Mouse (Mus musculus) liver, embryonic 14.5 days (tissue): Measurements from ENCODE around the gene Tapbpl. TPM values are rescaled to one million over a fixed set of nuclear protein-coding genes. Genes with fewer than 3 reads are reported as not detected.

Experiments
- ATAC-seq: fragments of 200-750 bp; cut with Nextera tagmentation; 2 replicates; pipeline ENCODE4 v1.8.0; 2017; ENCODE audit warnings: moderate number of reproducible peaks, mild to moderate bottlenecking, moderate library complexity; ENCODE audit not compliant: insufficient read depth
- DNase-seq, 3 experiments: peaks; one replicate each; pipeline ENCODE4 v3.0.0-alpha.2; 2012 to 2013; ENCODE audit warnings: low read depth in 3 of 3, low spot score in 3 of 3
- H3K27ac ChIP-seq: fragments of 300-500 bp; sonication (generic); 2 replicates; pipeline ENCODE4 v1.5.1; 2014; ENCODE audit warnings: moderate library complexity, mild to moderate bottlenecking, control low read depth, inconsistent platforms
- H3K27me3 ChIP-seq: fragments of 300-500 bp; sonication (generic); 2 replicates; pipeline ENCODE4 v1.6.1; 2014; ENCODE audit warnings: mild to moderate bottlenecking, low read length, moderate library complexity; ENCODE audit not compliant: control insufficient read depth, insufficient read depth
- H3K36me3 ChIP-seq: fragments of 300-500 bp; sonication (generic); replicated peaks from 2 replicates; pipeline ENCODE4 v1.6.1; 2014; ENCODE audit warnings: low read depth; ENCODE audit not compliant: control insufficient read depth, insufficient read depth
- H3K4me1 ChIP-seq, 2 experiments: fragments of 200-500 bp in 1 of 2; fragments of 300-500 bp in 1 of 2; sonication (generic) in 1 of 2; replicated peaks; 2 replicates each; pipeline ENCODE4 v1.6.1; 2012 to 2014; ENCODE audit warnings: antibody characterized with exemption in 1 of 2, inconsistent platforms in 1 of 2, low read length in 1 of 2; ENCODE audit not compliant: control insufficient read depth in 2 of 2, insufficient read depth in 2 of 2
- H3K4me2 ChIP-seq: fragments of 300-500 bp; sonication (generic); 2 replicates; pipeline ENCODE4 v1.6.1; 2014; ENCODE audit warnings: low read depth, mild to moderate bottlenecking, control low read depth, moderate library complexity
- H3K4me3 ChIP-seq, 2 experiments: fragments of 200-500 bp in 1 of 2; fragments of 300-500 bp in 1 of 2; sonication (generic) in 1 of 2; 2 replicates each; pipeline ENCODE4 v1.5.1; 2012 to 2014; ENCODE audit warnings: low read depth in 2 of 2, low read length in 2 of 2, mild to moderate bottlenecking in 2 of 2, control low read depth in 1 of 2, inconsistent platforms in 1 of 2, moderate library complexity in 1 of 2; ENCODE audit not compliant: insufficient read depth in 1 of 2
- H3K9ac ChIP-seq: fragments of 300-500 bp; sonication (generic); replicated peaks from 2 replicates; pipeline ENCODE4 v1.6.1; 2014; ENCODE audit warnings: mild to moderate bottlenecking, control low read depth, moderate library complexity
- H3K9me3 ChIP-seq: fragments of 300-500 bp; sonication (generic); 2 replicates; pipeline ENCODE4 v1.6.1; 2016; ENCODE audit warnings: low read length, mixed read lengths; ENCODE audit not compliant: control insufficient read depth
- CTCF ChIP-seq: IDR thresholded peaks from 2 replicates; pipeline ENCODE4 v1.5.1; 2016; ENCODE audit warnings: antibody characterized with exemption, low read depth, control low read depth
- EP300 ChIP-seq: IDR thresholded peaks from 2 replicates; pipeline ENCODE4 v1.6.1; 2016; ENCODE audit warnings: antibody characterized with exemption, low read depth
- WGBS: fragments of 180-500 bp; shearing (Covaris S2); extraction: QIAGEN DNeasy Blood & Tissue Kit; methylation state at CpG from one replicate; pipeline ENCODE4 v1.1.7; 2014; ENCODE audit not compliant: insufficient replicate concordance; 5-methylcytosine and 5-hydroxymethylcytosine counted together
- polyA plus RNA-seq, 2 experiments: library from polyadenylated mRNA; depleted of rRNA in 1 of 2; stranded (reverse) in 1 of 2; unstranded in 1 of 2; fragments of >200 nt; fragmentation: Nextera tagmentation in 1 of 2; extraction: Ambion mirVana in 1 of 2; gene quantifications; 2 replicates each; pipeline versions ENCODE4 v1.2.1 to v1.2.3; 2012 to 2014

Tapbpl gene
- polyA plus RNA-seq (2012; rRNA removed) (4.2 and 5.0 TPM in 2 replicates), polyA plus RNA-seq (2014; fragmentation: Nextera tagmentation; extraction: Ambion mirVana) (4.1 and 4.2 TPM in 2 replicates)

GRCm38 (mm10) chr6:125231117-125232044 lies at the start of gene Tapbpl:
Gene Tapbpl (minus strand): TSS chr6:125231860.
- Histone ChIP-seq H3K27ac (peak within 1 kb of the TSS; percentile 73), H3K4me3 (peak within 1 kb of the TSS; percentile 67 to 96), H3K36me3 (no peaks in the 10 kb centered on the region), H3K9me3 (no peaks in the 10 kb centered on the region), H3K4me1 (peaks cover 7 to 8% of the 10 kb centered on the region in 2 experiments), H3K4me2 (peak within 1 kb of the TSS; percentile 67), H3K9ac (peak within 1 kb of the TSS; percentile 68), H3K27me3 (no peaks in the 10 kb centered on the region)
- peak in 1 of 3 experiments; percentile 49 for DNase-seq
- TF ChIP-seq EP300 (no peak), CTCF (no peak)
- WGBS = 2% methylated on average over 16 of the region's 16 CpGs
- peak; percentile 55 for ATAC-seq

- Histone ChIP-seq H3K9ac (no peak overlapping the region), H3K36me3 (no peaks in the 10 kb centered on the region), H3K4me3 (no peak overlapping the region), H3K9me3 (no peaks in the 10 kb centered on the region), H3K27me3 (no peaks in the 10 kb centered on the region), H3K4me1 (no peaks in the 10 kb centered on the region), H3K27ac (no peak overlapping the region), H3K4me2 (no peak overlapping the region)
- 42% methylated on average over 8 of the region's 8 CpGs for WGBS
- ATAC-seq = no peak
- no peak for TF ChIP-seq CTCF
- no peak for TF ChIP-seq EP300
- DNase-seq = no peak
Observed at GRCm38 (mm10) chr6:125279729-125280128, 48.1 kb upstream of the Tapbpl start.

- H3K36me3 ChIP-seq = no peaks in the 10 kb centered on the region
- no peaks in the 10 kb centered on the region; a peak in 2 of 4 replicates for H3K4me1 ChIP-seq
- H3K27ac ChIP-seq = no peak overlapping the region
- H3K9ac ChIP-seq = no peak overlapping the region
- no peak overlapping the region for H3K4me2 ChIP-seq
- TF ChIP-seq EP300 (no peak), CTCF (peak; percentile 78)
- DNase-seq (peak in 1 of 3 experiments; percentile 4), ATAC-seq (no peak)
- H3K27me3 ChIP-seq = no peaks in the 10 kb centered on the region
- no peaks in the 10 kb centered on the region for H3K9me3 ChIP-seq
- 48% methylated on average over 15 of the region's 15 CpGs for WGBS
- no peak overlapping the region for H3K4me3 ChIP-seq
Observed at GRCm38 (mm10) chr6:125274841-125275563, 43.3 kb upstream of the Tapbpl start.

GRCm38 (mm10) chr6:125272228-125272785 lies 40.6 kb upstream of the Tapbpl start:
- H3K27me3 ChIP-seq = no peaks in the 10 kb centered on the region
- H3K4me3 ChIP-seq = no peak overlapping the region
- H3K4me2 ChIP-seq = no peak overlapping the region
- WGBS = 62% methylated on average over 10 of the region's 10 CpGs
- no peaks in the 10 kb centered on the region; a peak in 2 of 4 replicates for H3K4me1 ChIP-seq
- H3K27ac ChIP-seq = no peak overlapping the region
- DNase-seq = no peak
- no peak for ATAC-seq
- H3K36me3 ChIP-seq = no peaks in the 10 kb centered on the region
- H3K9ac ChIP-seq = no peak overlapping the region
- H3K9me3 ChIP-seq = no peaks in the 10 kb centered on the region
- TF ChIP-seq EP300 (no peak), CTCF (no peak)
